Mouse (Mus musculus) cerebellum, adult 18-20 months (tissue): ENCODE results near the gene Atl2.

Experiments
- DNase-seq, 2 experiments: peaks; one replicate each; pipeline ENCODE4 v3.0.0; 2021

Gene Atl2

GRCm38 (mm10) chr17:79817551-79817950, 78.4 kb downstream of the Atl2 start:
- DNase-seq = no peak

DNA sequence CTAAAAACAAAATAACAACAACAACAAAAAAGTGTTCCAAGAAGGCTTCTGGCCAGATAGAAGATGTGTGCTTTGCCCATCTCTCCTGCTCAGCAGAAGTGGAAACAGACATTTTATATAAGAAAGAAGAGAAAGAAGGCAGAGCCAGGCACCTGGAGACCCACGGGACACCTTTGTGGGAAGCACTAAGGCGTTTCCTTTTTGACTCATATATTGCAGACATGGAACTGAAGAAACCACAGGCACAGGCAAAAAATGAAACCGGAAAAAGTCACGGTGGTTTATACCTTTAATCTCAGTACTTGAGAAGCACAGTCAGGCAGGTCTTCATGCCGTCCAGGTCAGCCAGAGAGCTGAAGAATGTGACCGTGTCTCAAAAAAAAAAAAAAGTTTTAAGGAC, 79.0 kb downstream of the Atl2 start:
- no peak for DNase-seq

DNA sequence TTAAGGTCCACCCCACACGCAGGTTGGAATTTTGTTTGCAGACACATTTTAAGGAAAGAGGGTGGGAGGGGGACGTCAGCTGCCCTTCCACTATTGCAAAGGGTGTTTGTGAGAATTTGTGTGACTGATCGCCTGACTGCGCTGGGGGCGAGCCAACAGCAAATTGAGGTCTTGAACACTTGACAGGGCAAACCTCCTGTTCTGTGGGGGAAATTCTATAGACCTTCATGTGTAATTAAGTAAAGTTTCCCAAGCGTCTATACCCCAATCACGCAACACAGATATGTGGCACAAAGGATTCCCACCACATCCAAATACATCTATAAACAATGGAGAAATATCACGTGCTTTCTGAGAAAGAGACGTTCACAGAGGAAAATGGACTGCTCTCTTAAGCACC, 85.5 kb downstream of the Atl2 start:
- DNase-seq = no peak

DNA sequence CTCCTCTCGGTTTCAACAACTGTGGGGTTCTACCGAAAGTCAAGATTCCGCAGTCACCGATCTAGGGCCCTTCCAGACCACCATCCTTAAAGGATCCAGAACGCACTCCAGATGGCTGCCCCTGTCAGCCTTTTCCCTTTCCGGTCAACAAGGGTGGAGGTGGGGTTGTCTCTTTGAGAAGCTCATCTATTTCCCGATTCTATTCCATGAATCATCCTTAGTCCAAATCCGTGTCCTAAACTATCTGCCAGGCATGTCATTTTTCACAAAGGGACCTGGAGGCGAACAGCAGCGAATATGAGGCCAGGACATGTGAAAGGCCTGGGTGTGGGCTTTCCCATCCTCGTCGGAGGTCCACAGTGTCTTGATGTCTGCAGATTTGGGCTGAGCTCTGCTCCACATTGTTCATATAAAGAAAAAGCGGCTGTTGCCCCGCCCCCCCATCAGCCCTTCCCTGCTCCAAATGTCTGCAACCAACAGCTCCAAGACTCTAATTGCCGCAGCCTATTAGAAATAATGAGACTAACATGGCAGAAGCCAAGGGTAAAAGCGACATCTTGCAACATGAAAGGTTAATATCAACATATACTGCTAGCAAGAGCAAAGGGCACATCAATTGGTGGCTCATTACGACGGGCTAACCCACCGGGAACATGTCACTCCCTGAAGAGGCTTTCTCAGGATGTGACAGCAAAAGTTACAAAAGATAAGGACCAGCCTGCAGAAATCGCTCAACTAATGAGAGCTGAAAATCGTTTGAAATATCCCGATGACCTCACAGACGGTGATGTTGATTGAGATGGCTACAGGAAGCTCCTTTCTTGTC, 86.2 kb downstream of the Atl2 start:
- no peak for DNase-seq

- DNase-seq = no peak
These were observed 88.5 kb downstream of the Atl2 start for GRCm38 (mm10) chr17:79807237-79807930.

GRCm38 (mm10) chr17:79804747-79805146, 91.2 kb downstream of the Atl2 start:
- no peak for DNase-seq

- DNase-seq = no peak
These were observed 93.9 kb downstream of the Atl2 start for GRCm38 (mm10) chr17:79802056-79802455.

GRCm38 (mm10) chr17:79798831-79799230, 97.1 kb downstream of the Atl2 start:
- no peak for DNase-seq
